Mouse (Mus musculus): ENCODE results near the gene Anapc2. TPM values are rescaled to one million over a fixed set of nuclear protein-coding genes. Genes with fewer than 3 reads are reported as not detected.

Gene Anapc2
- total RNA-seq (2012; rRNA removed), result 13.6 and 14.5 TPM in 2 replicates
- total RNA-seq (2014; rRNA removed), result 9.6 and 13.0 TPM in 2 replicates
- 48.7 and 55.2 TPM in 2 replicates for polyA plus RNA-seq (2012; ENCODE audit: insufficient read length, low read depth)

DNA sequence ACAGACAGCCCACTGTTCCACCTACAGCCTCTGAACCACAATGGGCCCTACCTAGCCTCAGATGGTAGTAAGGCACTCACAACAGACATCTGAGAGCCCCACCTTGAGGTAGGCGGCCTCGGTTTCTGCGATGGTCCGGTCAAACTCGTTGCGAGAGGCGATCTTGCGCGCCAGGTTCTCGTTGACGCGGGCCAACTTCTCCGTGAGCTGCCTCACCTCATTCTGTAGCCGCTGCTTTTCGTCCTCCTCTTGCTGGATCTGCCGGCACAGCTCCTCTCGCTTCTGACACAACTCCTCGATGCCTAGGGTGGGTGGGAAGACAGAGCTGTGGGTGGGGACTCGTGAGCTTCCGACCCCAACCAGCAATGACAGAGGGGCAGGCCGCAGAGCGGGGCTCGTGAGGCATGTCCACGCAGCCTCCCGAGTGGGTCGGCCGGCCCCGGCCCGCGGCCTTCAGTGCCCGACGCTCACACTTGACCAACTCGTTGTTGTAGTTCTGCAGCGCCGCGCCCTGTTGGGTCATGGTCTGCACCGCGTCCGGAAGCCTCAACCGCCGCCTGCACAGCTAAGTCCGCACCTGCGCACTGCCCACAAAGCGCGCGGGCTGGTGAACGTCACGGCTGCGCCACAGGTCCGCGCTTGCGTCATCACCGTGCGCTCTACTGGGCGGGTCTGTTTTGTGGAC, at the start of gene Anapc2, which contains the start of gene Ssna1:
Anapc2 (plus strand) TSS at position 652 of the 685 bp plus-strand sequence.
Ssna1 (minus strand) TSS at position 612 of the 685 bp plus-strand sequence.
- in situ Hi-C loops (cut with MboI; ENCODE audit: low pct_ligation_motif_present, low pct_unique_long_range_greater_than_20kb, low sequenced_read_pairs), result loop anchor here (10.0 kb wide), 1 partner anchor 63 kb away; the partner anchor contains the start of gene Man1b1
- Histone ChIP-seq H3K9ac (ENCODE audit: insufficient read depth, low read depth) (peak within 1 kb of the TSS; percentile 80), H3K36me3 (replicated peaks in 1 of 2; ENCODE audit: control insufficient read depth in 1 of 2, insufficient read depth in 1 of 2, low read length in 1 of 2) (peaks cover 33 to 76% of the 10 kb centered on the region in 2 experiments), H3K27ac (ENCODE audit: insufficient read depth, low read depth) (peak within 1 kb of the TSS; percentile 38; the same call in 1 of the 2 replicates), H3K79me2 (replicated peaks; ENCODE audit: control insufficient read depth, extremely low read depth, insufficient read depth, poor library complexity, severe bottlenecking) (peaks cover 19% of the 10 kb centered on the region), H3K9me3 (replicated peaks; ENCODE audit: low read length) (no peaks in the 10 kb centered on the region), H3K4me1 (ENCODE audit: control insufficient read depth in 1 of 2, insufficient read depth in 2 of 2) (peaks cover 12 to 52% of the 10 kb centered on the region in 2 experiments), H3K27me3 (replicated peaks) (no peaks in the 10 kb centered on the region), H3K4me2 (ENCODE audit: insufficient read depth, low read depth, poor library complexity, severe bottlenecking) (peak within 1 kb of the TSS; percentile 48), H3K4me3 (replicated peaks in 1 of 3; ENCODE audit: low read depth in 2 of 3, low read length in 2 of 3, poor library complexity in 1 of 3) (peak within 1 kb of the TSS; percentile 79 to 97 (median 91))
- dilution Hi-C loops (cut with MboI; ENCODE audit: extremely low pct_ligation_motif_present, extremely low pct_unique_long_range_greater_than_20kb, low sequenced_read_pairs), result no loop called here
- peak; percentile 90 for TF ChIP-seq NRF1 (IDR thresholded peaks at IDR 0.05; ENCODE audit: low read depth, low read length)
- no peak for TF ChIP-seq JUND (conservative IDR thresholded peaks at IDR 0.05; ENCODE audit: low read depth, low read length)
- peak; percentile 92 for TF ChIP-seq SIN3A (IDR thresholded peaks at IDR 0.05; ENCODE audit: low read length)
- no peak for TF ChIP-seq MAFK (IDR thresholded peaks at IDR 0.05; ENCODE audit: insufficient replicate concordance, low read length)
- no peak for TF ChIP-seq CHD2 (IDR thresholded peaks at IDR 0.05; ENCODE audit: low read length)
- TF ChIP-seq CHD1 (IDR thresholded peaks at IDR 0.05; ENCODE audit: low read depth, low read length), result no peak
- TF ChIP-seq ELF1 (IDR thresholded peaks at IDR 0.05; ENCODE audit: low read depth, low read length), result peak; percentile 86
- 0 out of 2 replicates have a peak, but pooled peaks have one; percentile 27 for TF ChIP-seq ZMIZ1 (IDR thresholded peaks at IDR 0.05; ENCODE audit: low read depth, low read length)
- no peak for TF ChIP-seq RCOR1 (conservative IDR thresholded peaks at IDR 0.05; ENCODE audit: low read depth, low read length)
- TF ChIP-seq MAX (IDR thresholded peaks at IDR 0.05; ENCODE audit: low read length), result 0 out of 2 replicates have a peak, but pooled peaks have one; percentile 48
- no peak for TF ChIP-seq ZKSCAN1 (IDR thresholded peaks at IDR 0.05; ENCODE audit: borderline replicate concordance, low read depth, low read length)
- TF ChIP-seq EP300 (IDR thresholded peaks at IDR 0.05; ENCODE audit: low read length), result no peak
- peak; percentile 73 for TF ChIP-seq NELFE (IDR thresholded peaks at IDR 0.05; ENCODE audit: low read depth, low read length)
- TF ChIP-seq USF1 (IDR thresholded peaks at IDR 0.05; ENCODE audit: low read depth, low read length), result no peak
- no peak for TF ChIP-seq USF2 (conservative IDR thresholded peaks at IDR 0.05; ENCODE audit: low read depth, low read length)
- no peak for TF ChIP-seq ZC3H11A (IDR thresholded peaks at IDR 0.05; ENCODE audit: low read depth, low read length)
- TF ChIP-seq ZNF384 (IDR thresholded peaks at IDR 0.05; ENCODE audit: low read depth, low read length), result no peak
- TF ChIP-seq TCF12 (IDR thresholded peaks at IDR 0.05; ENCODE audit: low read depth, low read length), result peak; percentile 80
- 0 out of 2 replicates have a peak, but pooled peaks have one; percentile 21 for TF ChIP-seq GABPA (IDR thresholded peaks at IDR 0.05; ENCODE audit: insufficient replicate concordance, low read depth, low read length)
- 0 out of 2 replicates have a peak, but pooled peaks have one; percentile 40 for TF ChIP-seq UBTF (IDR thresholded peaks at IDR 0.05; ENCODE audit: low read depth, low read length)
- TF ChIP-seq SMC3 (IDR thresholded peaks at IDR 0.05; ENCODE audit: low read depth, low read length), result peak; percentile 39
- peak; percentile 66; the same call in 1 of the 2 replicates for TF ChIP-seq KAT2A (IDR thresholded peaks at IDR 0.05; ENCODE audit: insufficient replicate concordance, low read length)
- no peak for TF ChIP-seq MEF2A (IDR thresholded peaks at IDR 0.05; ENCODE audit: borderline replicate concordance, low read depth, low read length)
- 0 out of 2 replicates have a peak, but pooled peaks have one; percentile 5 for TF ChIP-seq ETS1 (conservative IDR thresholded peaks at IDR 0.05; ENCODE audit: low read depth, low read length)
- no peak for TF ChIP-seq MAZ (IDR thresholded peaks at IDR 0.05; ENCODE audit: low read depth, low read length)
- peak; percentile 36 for TF ChIP-seq RAD21 (IDR thresholded peaks at IDR 0.05; ENCODE audit: low read depth, low read length)
- TF ChIP-seq IRF4 (IDR thresholded peaks at IDR 0.05; ENCODE audit: low read depth, low read length), result no peak
- TF ChIP-seq MYC (IDR thresholded peaks at IDR 0.05; ENCODE audit: low read depth, low read length), result peak; percentile 32; the same call in 1 of the 2 replicates
- TF ChIP-seq PAX5 (IDR thresholded peaks at IDR 0.05; ENCODE audit: low read length), result no peak
- TF ChIP-seq E2F4 (IDR thresholded peaks at IDR 0.05; ENCODE audit: insufficient replicate concordance, low read depth, low read length), result no peak
- peak; percentile 53; the same call in 1 of the 2 replicates for TF ChIP-seq POLR2AphosphoS2 (IDR thresholded peaks at IDR 0.05; ENCODE audit: low read depth, low read length)
- TF ChIP-seq TBP (conservative IDR thresholded peaks at IDR 0.05; ENCODE audit: low read depth, low read length), result no peak; the same call in 1 of the 2 replicates
- TF ChIP-seq CTCF (conservative IDR thresholded peaks at IDR 0.05 in 1 of 2, IDR thresholded peaks at IDR 0.05 in 1 of 2; ENCODE audit: low read depth in 2 of 2, low read length in 2 of 2), result peak in 1 of 2 experiments; percentile 58; a peak in 2 of 4 replicates
- peak; percentile 32; the same call in 1 of the 2 replicates for TF ChIP-seq BHLHE40 (IDR thresholded peaks at IDR 0.05; ENCODE audit: low read depth, low read length)
- TF ChIP-seq HCFC1 (IDR thresholded peaks at IDR 0.05; ENCODE audit: low read depth, low read length), result peak; percentile 87
- TF ChIP-seq POLR2A (IDR thresholded peaks at IDR 0.05; ENCODE audit: low read depth, low read length), result peak; percentile 84
- TF ChIP-seq JUN (IDR thresholded peaks at IDR 0.05; ENCODE audit: insufficient read depth, low read depth, low read length), result no peak
- peak; percentile 80 for TF ChIP-seq MXI1 (IDR thresholded peaks at IDR 0.05; ENCODE audit: low read depth, low read length)
- DNase-seq (ENCODE audit: extremely low read depth), result peak; percentile 95

Data from CH12.LX (cell line).